Mouse (Mus musculus) heart, postnatal 14 days (tissue): ENCODE measurements at regions not wholly inside any gene's neighbourhood (a gene's known extent, or its start where the extent isn't known, plus 50 kb on each side); places are given as distances from the start of the nearest gene placed in this dataset.
A peak's percentile ranks its signal among the peaks of the same experiment; 100 is the strongest.

Source experiments
- DNase-seq, 2 experiments: peaks; one replicate each; pipeline ENCODE4 v3.0.0; 2021 to 2022
- intact Hi-C: fragments of 180-260 bp; cut with DNase I; formaldehyde crosslinking; loops from one replicate; pipeline ENCODE4 v1.15.1; 2025

DNA sequence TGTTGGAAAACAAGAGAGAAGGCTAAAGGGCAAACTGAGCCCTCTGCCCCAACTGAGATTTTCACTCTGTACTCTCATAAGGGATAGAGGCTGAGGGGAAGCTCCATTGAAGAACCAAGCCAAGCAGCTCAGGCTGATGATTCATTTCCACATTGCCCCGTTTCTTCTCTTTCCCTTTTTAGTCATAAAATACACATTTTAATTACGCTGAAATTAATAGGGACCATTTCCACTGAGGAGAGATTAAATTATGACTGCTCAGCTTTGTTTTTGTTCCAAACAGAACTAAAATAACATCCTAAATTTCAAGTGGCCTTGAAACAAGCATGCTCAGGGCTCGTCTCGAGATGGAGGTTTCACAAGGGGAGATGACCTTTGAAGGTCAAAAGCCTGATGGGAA lies 378.7 kb upstream of the Runx1 start:
- no peak for DNase-seq
- intact Hi-C loops = no loop called here

DNA sequence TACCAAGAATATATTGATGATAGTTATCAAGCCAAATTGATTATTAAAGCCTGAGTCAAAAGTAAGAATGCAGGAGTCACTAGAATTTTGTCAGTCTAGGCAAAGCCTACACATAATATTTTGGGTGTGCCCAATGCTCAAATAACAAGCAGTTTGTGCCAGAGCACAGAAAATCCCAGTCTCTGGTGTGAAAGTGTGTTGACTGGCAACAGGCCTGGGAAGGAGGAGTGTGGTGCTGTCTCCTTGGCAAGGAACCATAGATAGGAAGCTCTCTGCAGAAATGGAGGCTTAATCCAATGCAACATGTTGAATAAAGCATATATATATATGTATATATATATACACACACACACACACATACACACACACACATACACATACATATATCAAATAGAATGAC lies 376.6 kb upstream of the Runx1 start:
- DNase-seq = no peak
- intact Hi-C loops = no loop called here

DNA sequence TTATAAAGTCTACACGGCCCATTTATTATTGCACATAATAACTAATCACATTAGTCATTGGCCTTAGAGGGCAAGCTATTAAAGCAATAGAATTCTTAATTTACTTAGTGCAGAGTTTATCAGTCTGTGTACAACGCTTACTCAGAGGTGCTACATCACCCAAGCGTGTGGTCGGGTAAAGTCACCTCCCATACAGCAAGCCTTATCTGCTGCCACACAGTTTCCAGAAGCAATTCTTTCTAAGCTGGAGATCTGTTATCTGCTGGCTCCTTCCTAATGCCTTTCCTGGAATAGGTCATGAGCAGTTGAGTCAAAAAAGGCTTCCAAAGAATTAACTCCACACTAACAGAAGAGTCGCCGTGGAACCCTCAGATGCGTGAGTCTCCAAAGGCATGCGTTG lies 371.4 kb upstream of the Runx1 start:
- no peak for DNase-seq
- intact Hi-C loops = no loop called here

DNA sequence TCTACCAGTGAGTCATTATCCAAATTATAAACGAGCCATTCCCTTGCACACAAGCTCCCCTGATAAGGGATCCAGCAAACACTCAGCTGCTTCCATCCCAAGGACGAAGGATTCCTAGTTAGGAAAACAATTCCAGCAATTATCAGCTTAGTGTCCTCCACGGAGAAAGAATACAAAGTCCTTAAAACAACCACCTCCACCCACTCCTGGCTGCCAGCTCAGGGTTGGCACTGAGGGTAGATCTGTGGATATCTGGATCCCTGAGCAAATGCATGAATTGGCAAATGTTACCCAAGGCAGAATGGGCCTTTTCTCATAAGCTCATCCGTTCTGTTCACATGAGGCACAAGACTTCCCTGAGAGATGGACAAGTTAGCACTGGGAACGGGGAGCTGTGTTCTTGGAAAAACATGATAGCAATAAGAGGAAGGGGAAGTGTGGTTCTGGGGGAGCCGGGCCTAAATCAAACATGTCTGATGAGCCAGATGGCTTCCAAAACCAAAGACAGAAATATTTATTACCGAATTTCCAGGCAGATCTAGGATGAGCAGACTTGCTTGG lies 368.1 kb upstream of the Runx1 start:
- intact Hi-C loops = no loop called here
- no peak for DNase-seq

DNA sequence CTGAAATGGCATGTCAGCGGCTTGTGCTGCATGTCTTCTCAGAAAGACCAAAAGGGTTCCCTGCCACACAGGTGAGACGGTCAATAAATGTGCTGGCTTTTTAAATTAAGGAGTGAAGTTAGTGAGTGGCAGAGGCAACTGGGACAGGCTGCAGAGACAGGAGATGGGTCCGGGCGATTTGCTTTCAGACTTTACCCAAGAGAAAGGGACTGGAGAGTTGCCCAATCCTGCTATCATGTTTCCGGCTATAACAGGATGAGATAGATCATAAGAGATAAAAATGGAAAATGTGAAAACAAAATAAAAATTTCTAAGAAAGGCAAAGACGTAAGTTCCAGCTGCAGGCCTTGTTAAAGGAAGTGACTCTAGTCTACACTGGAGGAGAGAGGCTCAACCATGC lies 367.3 kb upstream of the Runx1 start:
- DNase-seq = no peak

DNA sequence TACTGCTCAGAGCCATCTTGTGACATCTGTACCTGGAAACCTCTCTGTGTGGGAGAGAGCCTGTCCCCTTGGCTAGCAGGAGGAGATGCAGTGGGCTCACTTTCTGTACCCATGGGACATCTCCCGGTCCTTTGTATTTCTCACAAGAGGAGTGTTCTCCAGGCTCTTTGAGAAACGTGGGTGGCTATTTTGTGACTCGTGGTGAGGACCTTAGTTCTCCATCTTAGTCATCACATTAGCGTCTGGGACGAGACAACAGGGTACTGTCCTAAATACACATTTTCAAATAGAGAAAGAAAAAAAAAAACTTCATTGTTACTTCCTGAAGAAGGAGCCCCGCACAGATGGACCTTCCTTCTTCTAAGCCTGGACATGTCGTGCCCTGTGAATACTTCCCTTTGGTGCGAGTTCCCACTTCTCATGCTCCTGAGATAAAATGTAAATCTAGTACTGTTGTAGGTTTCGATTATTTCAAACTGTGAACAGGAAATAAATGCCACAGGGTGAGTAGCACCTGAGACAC lies 366.8 kb upstream of the Runx1 start:
- intact Hi-C loops = no loop called here
- no peak for DNase-seq

More for the DNA sequence above, 367.3 kb upstream of the Runx1 start:
- intact Hi-C loops = no loop called here

DNA sequence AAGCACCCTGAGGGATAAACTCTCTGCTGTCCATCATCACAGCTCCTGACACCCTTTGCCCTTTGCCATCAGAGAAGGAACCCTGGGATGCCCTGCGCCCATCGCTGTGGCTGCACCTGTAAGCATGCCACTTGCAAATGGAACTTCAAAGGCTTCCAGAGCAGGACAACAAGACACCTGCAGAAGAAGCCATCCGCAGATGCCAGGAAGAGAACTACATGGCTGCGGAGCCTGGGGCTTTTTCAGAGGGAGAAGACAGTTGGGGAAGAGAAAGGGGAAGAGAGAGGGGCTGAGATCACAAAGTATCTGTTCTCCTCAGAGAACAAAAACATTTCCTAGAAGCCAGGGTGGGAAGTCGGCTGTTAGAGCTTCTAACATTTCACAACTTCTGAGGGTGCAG lies 365.2 kb upstream of the Runx1 start:
- no peak for DNase-seq

DNA sequence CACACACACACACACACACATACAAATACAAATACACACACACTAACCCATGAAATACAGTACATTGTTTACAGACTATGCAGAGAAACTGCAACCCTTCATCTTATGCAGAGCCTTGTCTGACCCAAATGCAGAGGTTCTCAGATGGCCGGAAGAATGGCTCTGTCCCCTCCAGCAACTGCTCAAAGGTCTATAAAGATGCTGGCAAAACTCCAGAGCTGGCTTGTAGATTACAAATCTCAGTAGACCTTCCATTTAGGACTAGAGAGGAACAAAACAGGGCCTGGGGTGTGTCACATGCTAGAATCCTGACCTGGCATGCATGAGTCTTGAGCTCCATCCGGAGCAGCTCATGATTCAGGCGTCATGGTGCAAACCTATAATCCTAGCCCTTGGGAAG lies 364.4 kb upstream of the Runx1 start:
- intact Hi-C loops = no loop called here
- DNase-seq = no peak

More for the DNA sequence above, 365.2 kb upstream of the Runx1 start:
- intact Hi-C loops = no loop called here

DNA sequence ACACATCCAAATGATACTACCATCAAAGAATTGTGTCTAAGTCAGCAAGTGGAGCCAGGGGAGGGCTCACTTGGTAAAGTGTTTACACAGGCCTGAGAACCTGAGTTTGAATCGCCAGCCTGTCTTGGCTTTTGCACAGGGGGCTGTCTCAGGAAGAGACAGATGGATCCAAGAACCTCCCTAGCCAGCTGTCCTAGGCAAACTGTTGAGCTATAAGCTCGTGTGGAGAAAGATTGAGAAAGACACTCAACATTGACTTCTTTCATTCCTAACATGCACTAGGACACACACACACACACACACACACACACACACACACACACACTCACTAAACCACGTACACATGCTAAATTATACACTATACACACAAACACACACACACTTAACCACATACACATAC lies 363.9 kb upstream of the Runx1 start:
- DNase-seq = no peak
- intact Hi-C loops = no loop called here

DNA sequence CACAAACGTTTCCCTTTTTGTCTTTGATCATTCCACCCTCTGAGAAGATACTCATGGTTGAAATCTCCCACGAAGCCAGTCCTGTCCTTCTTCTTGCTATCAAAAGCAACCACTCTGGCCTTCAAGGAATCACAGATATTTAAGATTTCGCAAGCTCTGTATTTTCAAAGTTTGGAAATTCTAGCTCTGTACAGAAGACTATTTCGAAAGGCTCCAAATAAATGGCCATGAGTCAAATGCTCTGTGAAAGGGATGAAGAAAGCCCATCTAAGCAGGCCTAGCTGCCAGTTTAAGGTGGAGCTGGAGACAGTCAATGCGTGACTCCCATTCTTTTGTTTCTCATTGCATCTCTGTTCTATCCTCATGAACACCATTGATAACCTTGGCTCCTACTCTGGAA lies 363.5 kb upstream of the Runx1 start:
- no peak for DNase-seq
- intact Hi-C loops = no loop called here

DNA sequence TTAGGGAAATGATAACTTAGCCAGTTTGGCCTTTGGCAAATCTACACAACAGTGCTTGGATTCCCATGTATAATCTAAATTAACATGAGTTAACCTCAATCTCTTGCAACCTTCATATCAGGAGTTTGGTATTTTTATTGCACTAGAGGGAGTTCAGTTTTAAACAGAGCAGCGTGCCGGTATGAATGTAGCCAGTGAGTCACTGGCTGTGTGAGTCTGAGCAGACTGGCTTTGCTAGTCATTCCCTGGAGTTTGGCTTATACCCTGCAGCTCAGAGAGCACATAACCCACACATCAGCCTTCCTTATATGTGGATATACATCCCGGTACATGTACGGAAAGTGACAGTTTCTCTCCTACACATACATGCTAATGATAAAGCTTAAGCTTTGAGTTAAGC lies 360.6 kb upstream of the Runx1 start:
- no peak for DNase-seq
- intact Hi-C loops = no loop called here

DNA sequence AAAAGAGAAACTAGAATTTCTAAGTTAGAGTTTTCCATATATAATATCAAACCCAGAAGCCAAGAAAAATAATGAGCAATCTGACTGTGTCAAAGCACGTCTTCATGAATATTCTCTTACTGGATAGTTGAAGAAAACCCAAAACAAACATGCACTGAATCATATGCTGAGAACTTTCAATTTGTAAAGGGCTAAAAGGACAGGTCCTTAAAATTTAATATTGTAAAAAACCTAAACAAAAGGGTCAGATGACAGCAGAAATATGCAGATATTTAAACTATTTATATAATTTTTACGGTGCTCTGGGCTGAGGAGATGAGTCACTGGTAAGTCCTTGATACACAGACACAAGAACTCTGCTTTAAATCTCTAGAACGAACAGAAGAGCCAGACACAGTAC lies 356.7 kb upstream of the Runx1 start:
- intact Hi-C loops = no loop called here
- no peak for DNase-seq

DNA sequence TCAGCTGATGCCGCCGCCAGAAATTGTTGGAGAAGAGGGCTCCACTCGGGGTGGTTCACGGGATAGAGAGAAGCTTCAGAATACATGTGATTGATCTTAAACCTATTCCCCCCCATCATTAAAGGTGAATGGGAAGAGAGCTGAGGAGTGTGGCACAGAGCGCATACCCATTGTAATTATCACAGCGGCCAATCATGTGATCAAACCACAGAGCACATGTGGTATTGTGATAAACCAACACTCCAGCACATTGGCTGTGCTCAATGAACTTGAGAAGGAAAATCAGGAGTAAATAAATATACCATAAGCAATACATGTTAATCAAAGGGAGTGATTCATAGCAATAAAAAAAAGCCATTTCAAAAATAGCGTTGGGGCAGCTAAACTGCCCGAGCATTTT lies 355.5 kb upstream of the Runx1 start:
- DNase-seq = no peak
- intact Hi-C loops = no loop called here

DNA sequence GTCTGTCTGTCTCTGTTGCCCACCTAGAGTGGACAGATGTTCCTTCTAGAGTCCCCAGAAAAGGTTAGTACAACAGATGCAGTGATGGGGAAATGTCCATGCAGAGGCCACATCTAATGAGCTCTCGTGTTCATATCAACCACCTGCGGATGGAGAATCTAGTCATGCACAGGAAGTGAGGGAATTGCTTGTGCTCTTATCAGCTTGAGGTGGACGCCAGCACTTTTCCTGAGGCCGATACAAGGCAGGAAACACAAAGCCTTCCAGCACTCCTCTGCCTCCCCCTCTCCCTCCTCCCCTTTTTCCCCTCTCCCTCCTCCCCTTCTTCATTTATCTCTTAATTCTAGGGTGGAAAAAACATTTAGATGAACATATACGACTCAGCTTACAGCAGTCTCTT lies 354.3 kb upstream of the Runx1 start:
- intact Hi-C loops = no loop called here
- no peak for DNase-seq

DNA sequence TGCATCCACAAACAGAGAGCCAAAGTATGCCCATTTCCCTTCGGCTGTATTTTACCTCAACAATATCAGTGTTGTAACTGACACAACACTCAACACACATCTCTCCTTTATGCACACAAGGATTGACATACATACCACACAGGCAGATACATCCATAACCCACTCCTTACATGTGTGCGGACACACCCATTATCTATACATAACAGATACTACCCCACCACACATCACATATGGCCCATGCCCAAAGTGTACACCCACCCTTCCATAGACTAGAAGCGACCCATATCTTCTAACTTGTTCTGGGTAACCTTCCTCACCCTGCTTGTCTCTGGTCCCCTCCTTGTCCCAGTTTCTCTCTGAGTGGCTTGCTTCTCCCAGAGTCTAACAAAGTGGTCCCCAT lies 340.7 kb upstream of the Runx1 start:
- intact Hi-C loops = no loop called here
- DNase-seq = no peak

DNA sequence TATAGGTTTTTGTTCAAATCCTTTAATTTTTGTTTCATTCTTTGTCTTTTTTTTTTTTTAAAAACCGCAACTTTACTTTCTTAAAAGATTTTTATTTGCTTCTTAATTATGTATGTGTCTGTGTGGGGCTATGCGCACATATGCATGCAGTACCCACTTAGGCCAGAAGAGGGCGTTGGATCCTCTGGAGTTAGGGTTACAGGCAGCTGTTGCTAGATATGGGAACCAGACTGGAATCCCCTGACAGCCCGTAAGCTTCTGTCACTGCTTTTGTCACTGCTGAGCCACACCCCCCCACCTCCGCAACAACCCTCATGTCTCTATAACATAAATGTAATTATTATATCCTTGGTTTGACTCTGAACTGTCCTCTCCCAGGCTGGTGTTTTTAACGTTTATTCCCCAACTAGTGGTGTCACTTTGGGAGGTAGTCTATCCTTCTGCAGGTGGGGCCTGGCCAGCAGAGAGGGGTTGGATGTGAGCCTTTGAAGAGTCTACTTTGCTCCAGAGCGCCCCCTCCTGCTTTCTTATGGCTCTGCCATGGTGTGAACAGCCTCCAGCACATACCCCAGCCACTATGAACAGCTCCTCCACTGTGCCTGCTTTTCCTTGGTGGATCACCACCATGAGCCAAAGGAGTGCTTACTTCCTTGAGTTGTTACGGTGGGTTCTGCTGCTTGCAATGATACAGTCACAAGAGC lies 332.7 kb upstream of the Runx1 start:
- intact Hi-C loops = no loop called here
- no peak for DNase-seq

DNA sequence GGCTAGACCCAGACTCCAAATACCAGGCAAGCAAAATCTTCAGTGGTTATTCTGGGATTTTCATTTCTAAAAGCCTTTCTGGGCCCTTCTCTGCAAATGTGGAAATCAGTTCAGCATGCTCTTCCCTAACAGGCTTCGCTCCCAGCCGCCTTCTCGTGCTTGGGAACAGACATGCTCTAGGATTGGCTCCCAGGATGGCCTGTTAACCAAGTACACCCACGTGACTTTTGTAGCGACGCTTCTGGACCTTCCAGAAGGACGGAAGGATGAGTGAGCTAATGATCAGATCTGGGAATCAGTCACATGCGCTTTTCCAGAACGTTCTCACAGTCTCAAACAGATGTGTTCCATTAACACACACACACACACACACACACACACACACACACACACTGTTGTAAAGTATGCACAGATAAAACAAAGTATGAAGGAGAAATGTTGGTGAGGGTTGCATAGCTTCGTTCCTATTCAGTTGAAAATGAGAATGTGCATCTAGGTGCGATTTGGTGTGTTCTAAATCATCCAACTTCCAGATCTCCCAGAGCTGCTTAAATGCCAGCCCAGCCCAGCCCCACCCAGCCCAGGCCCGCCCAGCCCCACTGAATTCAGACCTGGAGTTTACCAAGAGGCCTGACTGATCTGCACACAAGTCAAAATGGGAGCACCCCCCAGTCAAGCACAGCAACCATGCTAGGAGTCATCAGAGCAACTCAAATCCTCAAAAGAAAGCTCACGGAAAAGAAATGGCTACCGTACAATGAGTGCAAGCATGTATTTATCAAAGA lies 327.8 kb upstream of the Runx1 start:
- intact Hi-C loops = no loop called here
- DNase-seq = no peak

DNA sequence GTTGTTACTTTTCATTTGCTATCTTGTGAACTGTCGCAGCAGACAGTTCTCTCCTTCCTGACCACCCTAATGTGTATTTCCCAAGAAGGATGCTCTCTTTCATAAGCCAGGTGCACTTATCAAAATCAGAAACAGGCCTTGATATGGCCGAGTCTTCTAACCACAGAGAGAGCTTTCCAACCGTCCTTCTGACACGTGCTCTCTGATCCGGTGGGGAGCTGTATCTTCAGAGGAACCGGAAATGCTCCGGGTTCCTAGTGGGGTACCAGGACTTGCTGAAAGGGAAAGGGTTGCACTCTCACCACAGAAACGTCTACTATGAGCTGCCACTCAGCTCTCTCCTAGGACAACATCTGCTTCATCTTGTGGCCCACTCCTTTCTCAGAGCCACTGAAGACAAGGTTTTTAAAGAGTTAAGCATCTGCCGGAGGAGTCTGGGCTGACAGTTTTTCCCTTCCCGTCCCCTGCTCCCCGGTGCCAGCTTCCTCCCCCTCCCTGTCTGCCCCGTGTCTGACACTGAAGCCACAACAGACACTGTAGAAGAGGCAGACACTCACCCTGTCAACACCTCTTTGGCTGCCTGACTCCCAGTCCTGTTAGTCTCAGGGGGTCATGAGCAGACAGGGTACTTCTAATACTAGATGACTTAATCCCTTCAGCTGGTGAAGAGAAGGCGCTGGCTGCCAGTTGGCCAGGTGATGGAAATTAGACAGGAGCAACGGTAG lies 327.0 kb upstream of the Runx1 start:
- intact Hi-C loops = no loop called here
- peak in 1 of 2 experiments; percentile 3 for DNase-seq

DNA sequence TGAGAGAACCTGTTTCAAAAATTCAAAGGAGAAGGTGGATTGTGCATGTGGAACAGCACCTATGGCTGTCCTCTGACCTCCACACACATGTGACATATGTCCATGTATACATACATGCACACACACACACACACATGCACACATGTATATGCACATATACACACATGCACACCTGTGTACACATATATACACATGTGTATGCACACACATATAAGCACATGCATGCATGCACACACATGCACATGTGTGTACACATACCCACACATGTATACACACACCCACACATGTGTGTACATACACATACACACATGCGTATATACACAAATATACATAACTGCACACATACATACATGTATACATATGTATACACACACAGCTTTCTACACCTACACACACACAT lies 326.1 kb upstream of the Runx1 start:
- no peak for DNase-seq
- intact Hi-C loops = no loop called here

DNA sequence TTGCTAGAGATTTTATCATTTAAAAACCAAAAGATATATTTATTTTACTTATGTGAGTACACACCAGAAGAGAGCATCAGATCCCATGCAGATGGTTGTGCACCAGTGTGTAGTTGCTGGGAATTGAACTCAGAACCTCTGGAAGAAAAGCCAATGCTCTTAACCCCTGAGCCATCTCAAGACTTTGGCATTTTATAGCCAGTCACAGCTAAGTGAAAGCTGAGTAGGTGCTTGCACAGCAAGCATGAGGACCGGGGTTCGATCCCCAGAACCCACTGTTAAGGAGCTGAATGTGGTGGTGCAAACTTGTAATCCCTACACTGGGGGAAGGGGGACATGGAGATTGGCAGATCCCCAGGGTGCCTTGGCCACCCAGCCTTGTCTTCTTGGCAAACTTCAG lies 325.7 kb upstream of the Runx1 start:
- intact Hi-C loops = no loop called here
- no peak for DNase-seq

DNA sequence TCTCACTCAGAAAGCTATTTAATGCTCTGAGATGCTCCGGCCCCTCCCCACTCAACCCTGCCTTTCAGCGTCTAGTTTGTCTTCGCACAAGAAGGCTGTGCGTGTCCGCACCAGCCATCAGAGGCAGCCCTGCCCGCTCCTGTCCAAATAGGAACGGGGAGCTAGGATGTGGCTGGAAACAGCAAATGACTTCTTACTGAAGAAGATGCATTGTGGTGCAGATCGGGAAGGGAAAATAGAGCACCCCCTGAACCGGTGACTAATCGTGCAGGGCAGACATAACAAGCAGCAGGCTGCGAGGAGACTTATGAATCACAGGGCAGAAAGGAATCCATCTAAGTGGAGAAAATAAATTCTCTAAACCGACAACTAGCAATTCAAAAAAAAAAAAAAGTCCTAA lies 324.5 kb upstream of the Runx1 start:
- intact Hi-C loops = no loop called here
- DNase-seq = no peak
